31 mouse cellular contexts compared by ENCODE assay signal in the genomic region with DNA sequence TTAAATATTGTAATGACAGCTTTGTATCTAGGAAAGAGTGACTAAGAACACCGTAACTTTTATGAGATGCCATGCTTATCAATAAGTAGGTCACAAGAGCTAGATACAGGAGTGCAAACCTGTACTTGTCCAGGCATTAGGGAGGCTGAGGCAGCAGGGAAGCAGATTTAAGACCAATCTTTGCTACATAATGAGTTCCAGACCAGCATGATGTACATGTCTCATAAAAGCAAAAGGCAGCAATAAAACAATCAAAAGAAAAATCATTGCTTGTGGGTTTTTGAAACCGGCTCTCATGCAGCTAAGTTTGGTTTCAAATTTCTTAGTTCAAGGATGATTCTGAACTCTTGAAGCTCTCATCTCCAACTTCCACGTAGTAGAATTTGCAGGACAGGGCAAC.
DNase-seq lines count a peak whose midpoint lies in the region; ATAC-seq and TF ChIP-seq lines count a peak whose summit lies in the region.
"Had no signal": no experiment of that assay in that cellular context is flagged by ENCODE, and none has a peak within 500 bp of the region (broad histone marks: within the 10 kb centered on the region; RNA-seq: fewer than 3 reads in every experiment).

No protein-coding gene starts in this region.

- no peaks in the 10 kb centered on the region for H3K36me3 ChIP-seq in limb, embryonic 11.5 days (ENCODE audit: control insufficient read depth, insufficient read depth, low read length)
- H3K36me3 ChIP-seq in limb, embryonic 10.5 days = no peaks in the 10 kb centered on the region
- no peaks in the 10 kb centered on the region for H3K36me3 ChIP-seq in thymus, adult 2 months (ENCODE audit: control insufficient read depth, insufficient read depth, low read length)
- H3K36me3 ChIP-seq: embryonic facial prominence, embryonic 13.5 days; heart, embryonic 10.5 days; heart, embryonic 15.5 days; hindbrain, embryonic 12.5 days; liver, embryonic 13.5 days; midbrain, embryonic 10.5 days had no signal

- no peaks in the 10 kb centered on the region for H3K9me3 ChIP-seq in limb, embryonic 11.5 days (ENCODE audit: control insufficient read depth, low read length)
- no peaks in the 10 kb centered on the region for H3K9me3 ChIP-seq in limb, embryonic 10.5 days (replicated peaks)
- H3K9me3 ChIP-seq: embryonic facial prominence, embryonic 13.5 days; heart, embryonic 10.5 days; heart, embryonic 15.5 days; hindbrain, embryonic 12.5 days; liver, embryonic 13.5 days; midbrain, embryonic 10.5 days had no signal

- TF ChIP-seq CTCF in thymus, adult 2 months (IDR thresholded peaks at IDR 0.05; ENCODE audit: borderline replicate concordance, control insufficient read depth, extremely low read depth, insufficient read depth, low read length, poor library complexity) = no peak

- no peak overlapping the region for H3K4me3 ChIP-seq in limb, embryonic 11.5 days (ENCODE audit: low read depth, low read length)
- H3K4me3 ChIP-seq in limb, embryonic 10.5 days = no peak overlapping the region
- H3K4me3 ChIP-seq in thymus, adult 2 months (ENCODE audit: control insufficient read depth, insufficient read depth, low read length) = no peak overlapping the region
- H3K4me3 ChIP-seq: embryonic facial prominence, embryonic 13.5 days; erythroblast, embryonic 14.5 days; heart, embryonic 10.5 days; heart, embryonic 15.5 days; hindbrain, embryonic 12.5 days; liver, embryonic 13.5 days; midbrain, embryonic 10.5 days had no signal

- no peaks in the 10 kb centered on the region for H3K4me1 ChIP-seq in limb, embryonic 11.5 days (ENCODE audit: control insufficient read depth, insufficient read depth, low read length)
- H3K4me1 ChIP-seq in limb, embryonic 10.5 days = peaks cover 26% of the 10 kb centered on the region
- H3K4me1 ChIP-seq in thymus, adult 2 months (replicated peaks; ENCODE audit: control insufficient read depth, insufficient read depth, low read length) = no peaks in the 10 kb centered on the region
- H3K4me1 ChIP-seq: heart, embryonic 10.5 days; heart, embryonic 15.5 days; hindbrain, embryonic 12.5 days; liver, embryonic 13.5 days; midbrain, embryonic 10.5 days had no signal

- ATAC-seq in limb, embryonic 11.5 days (ENCODE audit: insufficient number of reproducible peaks, low FRiP score, low TSS enrichment, low read depth) = peak; percentile 65; the same call in 1 of the 2 replicates
- ATAC-seq: hindbrain, postnatal 0 days; midbrain, embryonic 16.5 days had no signal

- H3K27ac ChIP-seq in limb, embryonic 11.5 days (replicated peaks; ENCODE audit: low read depth, low read length) = no peak overlapping the region
- no peak overlapping the region for H3K27ac ChIP-seq in limb, embryonic 10.5 days
- no peak overlapping the region for H3K27ac ChIP-seq in thymus, adult 2 months (ENCODE audit: control insufficient read depth, insufficient read depth, low read length)
- H3K27ac ChIP-seq: embryonic facial prominence, embryonic 13.5 days; heart, embryonic 10.5 days; heart, embryonic 15.5 days; hindbrain, embryonic 12.5 days; hindbrain, postnatal 0 days; liver, embryonic 13.5 days; midbrain, embryonic 10.5 days; stomach, postnatal 0 days had no signal

- no peak overlapping the region for H3K4me2 ChIP-seq in limb, embryonic 11.5 days (ENCODE audit: low read depth, severe bottlenecking)
- H3K4me2 ChIP-seq: embryonic facial prominence, embryonic 13.5 days; heart, embryonic 15.5 days; hindbrain, embryonic 12.5 days; liver, embryonic 13.5 days had no signal

- 12% methylated on average over 3 of the region's 3 CpGs for WGBS in limb, embryonic 11.5 days
- WGBS in limb, embryonic 10.5 days = 29% methylated on average over 3 of the region's 3 CpGs
- WGBS in thymus, adult 2 months = 85% methylated on average over 3 of the region's 3 CpGs

- H3K27me3 ChIP-seq in limb, embryonic 11.5 days (ENCODE audit: control insufficient read depth, insufficient read depth, low read length) = no peaks in the 10 kb centered on the region
- no peaks in the 10 kb centered on the region for H3K27me3 ChIP-seq in limb, embryonic 10.5 days (ENCODE audit: low read depth, poor library complexity, severe bottlenecking)
- H3K27me3 ChIP-seq in thymus, adult 2 months (ENCODE audit: control insufficient read depth, insufficient read depth, low read length) = no peaks in the 10 kb centered on the region
- H3K27me3 ChIP-seq: CH12.LX; embryonic facial prominence, embryonic 13.5 days; heart, embryonic 15.5 days; hindbrain, embryonic 12.5 days; liver, embryonic 13.5 days had no signal

- DNase-seq in embryo, embryonic 10 days (ENCODE audit: low spot score) = peak; percentile 9
- DNase-seq in embryo, embryonic 9.5 days (ENCODE audit: extremely low spot score) = no peak
- DNase-seq in limb, embryonic 11.5 days (ENCODE audit: low spot score) = peak; percentile 25
- DNase-seq in limb, embryonic 10.5 days (ENCODE audit: low spot score) = no peak
- DNase-seq in hindlimb bud, embryonic 11.5 days (ENCODE audit: extremely low spot score, low read depth, low spot score) = peak; percentile 39
- no peak for DNase-seq in layer of hippocampus, postnatal 25 days (ENCODE audit: extremely low spot score in 1 of 2, low spot score in 1 of 2)
- no peak for DNase-seq in thymus, adult 2 months
- DNase-seq in right cerebral cortex, postnatal 25 days = no peak
- DNase-seq: adrenal gland, adult 8-10 months; cerebellum, adult 8-10 months; cerebellum, postnatal 25 days; gastrocnemius, postnatal 14 days; kidney, adult 8-10 months; kidney, postnatal 14 days; layer of hippocampus, postnatal 36 days; left cerebral cortex, postnatal 4 days; liver, embryonic 13.5 days; lung, adult 18-20 months; lung, postnatal 14 days; thymus, adult 18-20 months; thymus, postnatal 36 days had no signal

- no peak overlapping the region for H3K9ac ChIP-seq in limb, embryonic 11.5 days (ENCODE audit: low read length)
- H3K9ac ChIP-seq: embryonic facial prominence, embryonic 13.5 days; heart, embryonic 15.5 days; hindbrain, embryonic 12.5 days; liver, embryonic 13.5 days had no signal

- no peak for TF ChIP-seq POLR2A in thymus, adult 2 months (IDR thresholded peaks at IDR 0.05; ENCODE audit: control insufficient read depth, extremely low read depth, insufficient read depth, low read length, poor library complexity)

Comparison
In these comparisons a context has a peak if more than half of its experiments do, and no peak if none do; other contexts are left out.
1. DNase-seq: peak in embryo, embryonic 10 days (single experiment), limb, embryonic 11.5 days (single experiment) and hindlimb bud, embryonic 11.5 days (single experiment); none in embryo, embryonic 9.5 days (single experiment), limb, embryonic 10.5 days (single experiment), layer of hippocampus, postnatal 25 days (0 of 2), thymus, adult 2 months (single experiment) and right cerebral cortex, postnatal 25 days (single experiment).